Mouse (Mus musculus): ENCODE data around the gene Gm17428.
"Not testable (repeated sequence)": the region's sequence is repeated elsewhere in the genome, so short reads cannot be mapped to it uniquely, and the experiment has no call there.

- not testable (repeated sequence) for TF ChIP-seq POLR2A (IDR thresholded peaks at IDR 0.05; ENCODE audit: control insufficient read depth in 1 of 2, insufficient read depth in 1 of 2, low read depth in 1 of 2, low read length in 2 of 2, poor library complexity in 1 of 2); ZNF384 (IDR thresholded peaks at IDR 0.05; ENCODE audit: low read depth, low read length); TCF12 (IDR thresholded peaks at IDR 0.05; ENCODE audit: low read depth, low read length); NELFE (IDR thresholded peaks at IDR 0.05; ENCODE audit: low read depth, low read length); RAD21 (IDR thresholded peaks at IDR 0.05; ENCODE audit: low read depth, low read length); GABPA (IDR thresholded peaks at IDR 0.05; ENCODE audit: low read depth, low read length); CTCF (IDR thresholded peaks at IDR 0.05 in 2 of 3, conservative IDR thresholded peaks at IDR 0.05 in 1 of 3; ENCODE audit: control insufficient read depth in 1 of 3, insufficient read depth in 1 of 3, low read depth in 2 of 3, low read length in 3 of 3, poor library complexity in 1 of 3, severe bottlenecking in 1 of 3); EP300 (IDR thresholded peaks at IDR 0.05; ENCODE audit: low read depth in 1 of 2, low read length in 2 of 2); MYB (IDR thresholded peaks at IDR 0.05; ENCODE audit: low read depth, low read length); CHD1 (IDR thresholded peaks at IDR 0.05; ENCODE audit: low read depth, low read length); USF1 (IDR thresholded peaks at IDR 0.05; ENCODE audit: low read depth, low read length)
Observed at GRCm38 (mm10) chr14:54959853-54960613, 16.7 kb upstream of the Gm17428 start.

Data from MEL (cell line).